ENCODE assay signal across 14 mouse cellular contexts in the genomic region with DNA sequence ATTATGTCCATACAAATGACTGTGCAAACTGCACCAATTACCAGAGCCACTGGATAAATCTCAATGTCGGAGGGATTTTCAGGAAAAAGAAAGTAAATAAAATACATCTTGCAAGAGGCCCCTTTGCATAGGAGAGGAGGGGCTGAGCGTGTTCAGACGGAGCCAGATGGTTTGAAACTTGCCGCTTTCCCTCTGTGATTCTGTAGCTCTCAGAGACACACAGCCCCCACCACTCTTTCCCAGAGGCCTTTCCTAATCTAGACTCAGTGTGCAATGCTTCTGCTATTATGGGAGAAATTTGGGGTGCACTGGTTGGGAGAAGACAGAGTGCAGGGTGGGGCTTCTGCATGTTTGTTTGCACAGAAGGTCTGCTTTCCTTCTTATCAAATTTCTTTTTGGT.
"Had no signal": no experiment of that assay in that cellular context is flagged by ENCODE, and none has a peak within 500 bp of the region (broad histone marks: within the 10 kb centered on the region; RNA-seq: fewer than 3 reads in every experiment).

No protein-coding gene starts in this region.

- H3K27ac ChIP-seq: kidney, embryonic 15.5 days; limb, embryonic 13.5 days; liver, embryonic 13.5 days had no signal

- DNase-seq: kidney, adult 8-10 months; kidney, postnatal 10 days; kidney, postnatal 36 days; layer of hippocampus, postnatal 36 days; left cerebral cortex, postnatal 4 days; liver, embryonic 13.5 days; lung, adult 2 months; lung, postnatal 14 days; lung, postnatal 4 days; midbrain, embryonic 14.5 days; thymus, postnatal 25 days had no signal

- H3K9me3 ChIP-seq: kidney, embryonic 15.5 days; limb, embryonic 13.5 days; liver, embryonic 13.5 days had no signal

- H3K27me3 ChIP-seq: kidney, embryonic 15.5 days; liver, embryonic 13.5 days had no signal

- H3K36me3 ChIP-seq: kidney, embryonic 15.5 days; limb, embryonic 13.5 days; liver, embryonic 13.5 days had no signal

- H3K4me3 ChIP-seq: kidney, embryonic 15.5 days; limb, embryonic 13.5 days; liver, embryonic 13.5 days had no signal

- H3K9ac ChIP-seq: kidney, embryonic 15.5 days; limb, embryonic 13.5 days; liver, embryonic 13.5 days had no signal

- H3K4me2 ChIP-seq: kidney, embryonic 15.5 days; limb, embryonic 13.5 days; liver, embryonic 13.5 days; midbrain, embryonic 11.5 days had no signal

- H3K4me1 ChIP-seq: kidney, embryonic 15.5 days; limb, embryonic 13.5 days; liver, embryonic 13.5 days had no signal
